Comparison of ENCODE assay signal across 12 mouse cellular contexts in genomic region chr3:149216759-149217400, GRCm38 (mm10).
DNase-seq lines count a peak whose midpoint lies in the region; ATAC-seq and TF ChIP-seq lines count a peak whose summit lies in the region.
"Had no signal": no experiment of that assay in that cellular context is flagged by ENCODE, and none has a peak within 500 bp of the region (broad histone marks: within the 10 kb centered on the region; RNA-seq: fewer than 3 reads in every experiment).

No protein-coding gene starts in this region.

- peaks cover 46% of the 10 kb centered on the region for H3K4me1 ChIP-seq in lung, embryonic 15.5 days
- H3K4me1 ChIP-seq in intestine, embryonic 14.5 days (replicated peaks; ENCODE audit: control insufficient read depth, insufficient read depth, low read length), result peaks cover 20% of the 10 kb centered on the region

- peak overlapping the region; percentile 20; the same call in 1 of the 2 replicates for H3K27ac ChIP-seq in lung, embryonic 15.5 days
- H3K27ac ChIP-seq in intestine, embryonic 14.5 days (ENCODE audit: low read depth), result no peak overlapping the region
- H3K27ac ChIP-seq: embryonic facial prominence, embryonic 15.5 days; gastrocnemius, adult 2 months had no signal

- 54% methylated on average over 11 of the region's 11 CpGs for WGBS in lung, embryonic 15.5 days
- 76% methylated on average over 10 of the region's 11 CpGs for whole genome bisulfite sequencing in intestine, embryonic 14.5 days

- no peak overlapping the region for H3K9ac ChIP-seq in lung, embryonic 15.5 days
- no peak overlapping the region for H3K9ac ChIP-seq in intestine, embryonic 14.5 days (ENCODE audit: low read length)
- H3K9ac ChIP-seq: embryonic facial prominence, embryonic 15.5 days had no signal

- H3K4me3 ChIP-seq in lung, embryonic 15.5 days, result no peak overlapping the region
- H3K4me3 ChIP-seq in intestine, embryonic 14.5 days (ENCODE audit: low read depth, low read length), result no peak overlapping the region
- H3K4me3 ChIP-seq: embryonic facial prominence, embryonic 15.5 days; gastrocnemius, adult 2 months had no signal

- ATAC-seq in lung, embryonic 15.5 days (ENCODE audit: borderline replicate concordance, extremely low read depth, low FRiP score, low TSS enrichment), result no peak
- peak; percentile 65 for ATAC-seq in intestine, embryonic 14.5 days (replicated peaks; ENCODE audit: low FRiP score, low TSS enrichment, low read depth)
- ATAC-seq in erythroid progenitor cell, adult 5-6 weeks (replicated peaks; ENCODE audit: low FRiP score, poor library complexity, severe bottlenecking), result no peak
- ATAC-seq: inflammation-experienced regulatory T-cells, adult 6 months had no signal

- no peak for TF ChIP-seq CTCF in brain, embryonic 14.5 days (IDR thresholded peaks at IDR 0.05; ENCODE audit: borderline replicate concordance, extremely low read depth, insufficient read depth, insufficient read length)

- no peaks in the 10 kb centered on the region for H3K36me3 ChIP-seq in lung, embryonic 15.5 days
- no peaks in the 10 kb centered on the region for H3K36me3 ChIP-seq in intestine, embryonic 14.5 days (ENCODE audit: control insufficient read depth, insufficient read depth, low read length)
- H3K36me3 ChIP-seq: embryonic facial prominence, embryonic 15.5 days; G1E had no signal

- DNase-seq in lung, postnatal 10 days, result no peak
- peak; percentile 57 for DNase-seq in brain, embryonic 14.5 days (ENCODE audit: low read depth)
- DNase-seq in intestine, embryonic 14.5 days (ENCODE audit: low spot score), result no peak
- peak; percentile 14 for DNase-seq in mesoderm, embryonic 11.5 days (ENCODE audit: low read depth, low spot score)
- no peak for DNase-seq in kidney, postnatal 4 days
- DNase-seq: gastrocnemius, adult 2 months; liver had no signal

- no peaks in the 10 kb centered on the region for H3K9me3 ChIP-seq in lung, embryonic 15.5 days
- no peaks in the 10 kb centered on the region for H3K9me3 ChIP-seq in intestine, embryonic 14.5 days (ENCODE audit: control insufficient read depth, low read length)
- H3K9me3 ChIP-seq: embryonic facial prominence, embryonic 15.5 days had no signal

- no peak for TF ChIP-seq POLR2A in brain, embryonic 14.5 days (IDR thresholded peaks at IDR 0.05; ENCODE audit: borderline replicate concordance, extremely low read depth, insufficient read depth, insufficient read length, poor library complexity, severe bottlenecking)

- H3K27me3 ChIP-seq in lung, embryonic 15.5 days, result no peaks in the 10 kb centered on the region
- no peaks in the 10 kb centered on the region for H3K27me3 ChIP-seq in intestine, embryonic 14.5 days (replicated peaks; ENCODE audit: control insufficient read depth, insufficient read depth, low read length)
- H3K27me3 ChIP-seq: embryonic facial prominence, embryonic 15.5 days had no signal

- H3K4me2 ChIP-seq in lung, embryonic 15.5 days, result no peak overlapping the region
- no peak overlapping the region for H3K4me2 ChIP-seq in intestine, embryonic 14.5 days (ENCODE audit: low read length)
- H3K4me2 ChIP-seq: embryonic facial prominence, embryonic 15.5 days had no signal

Comparison
In these comparisons a context has a peak if more than half of its experiments do, and no peak if none do; other contexts are left out.
1. DNase-seq: peak in brain, embryonic 14.5 days (single experiment) and mesoderm, embryonic 11.5 days (single experiment); none in lung, postnatal 10 days (single experiment), intestine, embryonic 14.5 days (single experiment) and kidney, postnatal 4 days (0 of 2).